8 mouse cellular contexts compared by ENCODE assay signal in the genomic region with DNA sequence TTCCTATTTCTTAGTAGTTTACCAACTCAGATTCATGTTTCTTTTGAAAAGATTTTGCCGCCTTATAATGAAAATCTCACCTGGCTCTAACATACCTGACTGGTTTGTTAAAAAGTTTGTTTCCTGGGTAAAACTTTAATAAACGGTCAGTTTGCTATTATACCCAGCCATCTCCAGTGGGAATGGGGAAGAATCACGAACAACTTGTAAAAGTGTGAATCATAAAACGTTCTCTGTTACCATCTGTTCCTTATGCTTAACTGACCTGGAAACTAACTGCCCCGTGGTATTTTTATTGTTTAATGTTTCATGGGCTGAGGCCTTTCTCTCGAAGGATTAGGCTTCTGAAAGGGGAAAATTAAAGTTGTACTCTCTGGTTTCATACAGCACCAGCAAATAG. TPM values are rescaled to one million over a fixed set of nuclear protein-coding genes. Genes with fewer than 3 reads are reported as not detected.
DNase-seq lines count a peak whose midpoint lies in the region; ATAC-seq and TF ChIP-seq lines count a peak whose summit lies in the region.

No protein-coding gene starts in this region.

- WGBS in heart, embryonic 11.5 days (ENCODE audit: insufficient replicate concordance): 61% methylated on average over 6 of the region's 6 CpGs
- WGBS in forebrain, embryonic 16.5 days: 38% methylated on average over 6 of the region's 6 CpGs
- WGBS in liver, embryonic 16.5 days (ENCODE audit: insufficient replicate concordance): 45% methylated on average over 6 of the region's 6 CpGs

- H3K4me2 ChIP-seq in heart, embryonic 11.5 days: peak overlapping the region; percentile 52
- peak overlapping the region; percentile 50 for H3K4me2 ChIP-seq in forebrain, embryonic 16.5 days (ENCODE audit: low read length)
- peak overlapping the region; percentile 79 for H3K4me2 ChIP-seq in liver, embryonic 16.5 days (ENCODE audit: low read depth, low read length)

- H3K9ac ChIP-seq in heart, embryonic 11.5 days (ENCODE audit: low read depth, low read length): peak overlapping the region; percentile 7; the same call in 1 of the 2 replicates
- H3K9ac ChIP-seq in forebrain, embryonic 16.5 days (replicated peaks; ENCODE audit: low read depth, low read length): peak overlapping the region; percentile 42; the same call in 1 of the 2 replicates
- H3K9ac ChIP-seq in liver, embryonic 16.5 days (ENCODE audit: low read depth, low read length): peak overlapping the region; percentile 66

- peak overlapping the region; percentile 64; the same call in 1 of the 2 replicates for H3K27ac ChIP-seq in heart, embryonic 11.5 days (ENCODE audit: low read depth, low read length)
- peak overlapping the region; percentile 25; the same call in 1 of the 2 replicates for H3K27ac ChIP-seq in forebrain, embryonic 16.5 days (ENCODE audit: low read length)
- peak overlapping the region; percentile 83 for H3K27ac ChIP-seq in liver, embryonic 16.5 days (ENCODE audit: low read length)

- no peaks in the 10 kb centered on the region for H3K27me3 ChIP-seq in heart, embryonic 11.5 days (ENCODE audit: control insufficient read depth, insufficient read depth, low read length)
- H3K27me3 ChIP-seq in E14TG2a.4 (ENCODE audit: insufficient read depth, low read length): no peaks in the 10 kb centered on the region
- no peaks in the 10 kb centered on the region for H3K27me3 ChIP-seq in forebrain, embryonic 16.5 days (replicated peaks; ENCODE audit: control insufficient read depth, insufficient read depth, low read length)
- no peaks in the 10 kb centered on the region for H3K27me3 ChIP-seq in liver, embryonic 16.5 days (ENCODE audit: control insufficient read depth, insufficient read depth, low read depth, low read length)

- H3K36me3 ChIP-seq in heart, embryonic 11.5 days (ENCODE audit: control insufficient read depth, insufficient read depth, low read length): no peaks in the 10 kb centered on the region
- peaks cover 8% of the 10 kb centered on the region for H3K36me3 ChIP-seq in E14TG2a.4 (ENCODE audit: insufficient read depth, low read length)
- no peaks in the 10 kb centered on the region for H3K36me3 ChIP-seq in forebrain, embryonic 16.5 days (ENCODE audit: control insufficient read depth, insufficient read depth)
- H3K36me3 ChIP-seq in liver, embryonic 16.5 days (ENCODE audit: control insufficient read depth, insufficient read depth): peaks cover 4% of the 10 kb centered on the region

- H3K9me3 ChIP-seq in heart, embryonic 11.5 days (replicated peaks; ENCODE audit: control insufficient read depth, low read length): no peaks in the 10 kb centered on the region
- H3K9me3 ChIP-seq in E14TG2a.4 (ENCODE audit: low read length): no peaks in the 10 kb centered on the region
- no peaks in the 10 kb centered on the region for H3K9me3 ChIP-seq in forebrain, embryonic 16.5 days (ENCODE audit: control insufficient read depth, low read length)
- no peaks in the 10 kb centered on the region for H3K9me3 ChIP-seq in liver, embryonic 16.5 days (replicated peaks; ENCODE audit: control insufficient read depth, low read length)

- no peak for ATAC-seq in heart, embryonic 11.5 days (replicated peaks; ENCODE audit: insufficient number of reproducible peaks, low FRiP score, low TSS enrichment)
- ATAC-seq in forebrain, embryonic 16.5 days: no peak
- ATAC-seq in liver, embryonic 16.5 days (ENCODE audit: low read depth): no peak

- DNase-seq in heart, adult 18-20 months: no peak
- no peak for DNase-seq in adrenal gland, adult 2 months
- no peak for DNase-seq in left cerebral cortex, postnatal 36 days (ENCODE audit: low spot score in 2 of 2)
- DNase-seq in adipocyte (ENCODE audit: low spot score): no peak

- peak overlapping the region; percentile 86 for H3K4me3 ChIP-seq in heart, embryonic 11.5 days (ENCODE audit: low read depth, low read length)
- peak overlapping the region; percentile 53 for H3K4me3 ChIP-seq in E14TG2a.4 (replicated peaks; ENCODE audit: low read length)
- H3K4me3 ChIP-seq in forebrain, embryonic 16.5 days (replicated peaks; ENCODE audit: low read length): peak overlapping the region; percentile 81
- peak overlapping the region; percentile 50 for H3K4me3 ChIP-seq in liver, embryonic 16.5 days (ENCODE audit: low read depth, low read length)

- intact Hi-C loops in left cerebral cortex, postnatal 36 days (cut with DNase I): loop anchor here (5.0 to 10.0 kb wide), 2 partner anchors 52 to 360 kb away; no protein-coding TSS in a partner anchor

- H3K4me1 ChIP-seq in heart, embryonic 11.5 days (ENCODE audit: control insufficient read depth, insufficient read depth, low read length): peaks cover 15% of the 10 kb centered on the region
- H3K4me1 ChIP-seq in E14TG2a.4 (replicated peaks; ENCODE audit: low read depth, low read length): peaks cover 51% of the 10 kb centered on the region
- H3K4me1 ChIP-seq in forebrain, embryonic 16.5 days (replicated peaks; ENCODE audit: control insufficient read depth, insufficient read depth, low read length): peaks cover 15% of the 10 kb centered on the region
- H3K4me1 ChIP-seq in liver, embryonic 16.5 days (ENCODE audit: control insufficient read depth, low read depth, low read length): peaks cover 34% of the 10 kb centered on the region

- no peak for TF ChIP-seq CTCF in E14TG2a.4 (conservative IDR thresholded peaks at IDR 0.05; ENCODE audit: low read length)

RNA-seq across cellular contexts. Expression of a gene that starts 0.6 kb away (rescaled TPM):
- polyA plus RNA-seq in heart, embryonic 11.5 days (2014; fragmentation: Nextera tagmentation; extraction: Ambion mirVana): 89.1 and 112 TPM in 2 replicates
- 10 to 100 TPM; 42.4 to 72.6 TPM for total RNA-seq in heart, adult 18-20 months (2021)
- 51.2 TPM in 2 replicates for polyA plus RNA-seq in forebrain, embryonic 16.5 days (2015; fragmentation: Nextera tagmentation; extraction: Ambion mirVana)
- 385 and 388 TPM in 2 replicates for polyA plus RNA-seq in liver, embryonic 16.5 days (2015; fragmentation: Nextera tagmentation; extraction: Ambion mirVana)
- 10 to 100 TPM; 82.8 to 97.9 TPM for total RNA-seq in adrenal gland, adult 2 months (2021)
- polyA plus RNA-seq in adrenal gland, adult 2 months (2012; rRNA removed): 161 and 269 TPM in 2 replicates
- 10 to 100 TPM; 68.8 to 83.6 TPM for total RNA-seq in left cerebral cortex, postnatal 36 days (2021)

RNA-seq across cellular contexts. Expression of a gene that starts 29.4 kb away (rescaled TPM):
- polyA plus RNA-seq in heart, embryonic 11.5 days (2014; fragmentation: Nextera tagmentation; extraction: Ambion mirVana): 58.7 and 59.9 TPM in 2 replicates
- total RNA-seq in heart, adult 18-20 months (2021): 10 to 100 TPM; 25.3 to 30.1 TPM
- 51.9 and 59.4 TPM in 2 replicates for polyA plus RNA-seq in forebrain, embryonic 16.5 days (2015; fragmentation: Nextera tagmentation; extraction: Ambion mirVana)
- polyA plus RNA-seq in liver, embryonic 16.5 days (2015; fragmentation: Nextera tagmentation; extraction: Ambion mirVana): 26.1 and 27.5 TPM in 2 replicates
- 10 to 100 TPM; 35.4 to 63.5 TPM for total RNA-seq in adrenal gland, adult 2 months (2021)
- 1.2 and 2.1 TPM in 2 replicates for polyA plus RNA-seq in adrenal gland, adult 2 months (2012; rRNA removed)
- 10 to 100 TPM; 22.9 to 28.7 TPM for total RNA-seq in left cerebral cortex, postnatal 36 days (2021)

RNA-seq across cellular contexts. Expression of a gene that starts 49.2 kb away (rescaled TPM):
- polyA plus RNA-seq in heart, embryonic 11.5 days (2014; fragmentation: Nextera tagmentation; extraction: Ambion mirVana): 6.4 and 8.7 TPM in 2 replicates
- 1 to 10 TPM; 7.0 to 9.5 TPM for total RNA-seq in heart, adult 18-20 months (2021)
- 5.3 and 5.6 TPM in 2 replicates for polyA plus RNA-seq in forebrain, embryonic 16.5 days (2015; fragmentation: Nextera tagmentation; extraction: Ambion mirVana)
- polyA plus RNA-seq in liver, embryonic 16.5 days (2015; fragmentation: Nextera tagmentation; extraction: Ambion mirVana): 6.0 and 7.2 TPM in 2 replicates
- 10 to 100 TPM; 51.6 to 63.5 TPM for total RNA-seq in adrenal gland, adult 2 months (2021)
- polyA plus RNA-seq in adrenal gland, adult 2 months (2012; rRNA removed): 108 and 128 TPM in 2 replicates
- total RNA-seq in left cerebral cortex, postnatal 36 days (2021): 10 to 100 TPM; 14.5 to 17.0 TPM

Comparison
In these comparisons a context has a peak if more than half of its experiments do, and no peak if none do; other contexts are left out.
1. H3K27ac ChIP-seq: peak in every context shown above with its lines; median percentile 83 in liver, embryonic 16.5 days; 64 in heart, embryonic 11.5 days; 25 in forebrain, embryonic 16.5 days.
2. H3K9ac ChIP-seq: peak in every context shown above with its lines; median percentile 66 in liver, embryonic 16.5 days; 42 in forebrain, embryonic 16.5 days; 7 in heart, embryonic 11.5 days.
3. RNA of a gene that starts 49.2 kb away (polyA plus RNA-seq): 108 to 128 TPM in adrenal gland, adult 2 months; 6.0 to 7.2 TPM in liver, embryonic 16.5 days, 6.4 to 8.7 TPM in heart, embryonic 11.5 days and 5.3 to 5.6 TPM in forebrain, embryonic 16.5 days; every median in the first group is over 10 times any median in the second.
4. Peak in every context shown above with its lines, with median percentiles within 50 percentile points of each other: H3K4me2 ChIP-seq and H3K4me3 ChIP-seq.